Mouse (Mus musculus): ENCODE results near the gene Rfc5.
"Not testable (repeated sequence)": the region's sequence is repeated elsewhere in the genome, so short reads cannot be mapped to it uniquely, and the experiment has no call there.

The Rfc5 gene

DNA sequence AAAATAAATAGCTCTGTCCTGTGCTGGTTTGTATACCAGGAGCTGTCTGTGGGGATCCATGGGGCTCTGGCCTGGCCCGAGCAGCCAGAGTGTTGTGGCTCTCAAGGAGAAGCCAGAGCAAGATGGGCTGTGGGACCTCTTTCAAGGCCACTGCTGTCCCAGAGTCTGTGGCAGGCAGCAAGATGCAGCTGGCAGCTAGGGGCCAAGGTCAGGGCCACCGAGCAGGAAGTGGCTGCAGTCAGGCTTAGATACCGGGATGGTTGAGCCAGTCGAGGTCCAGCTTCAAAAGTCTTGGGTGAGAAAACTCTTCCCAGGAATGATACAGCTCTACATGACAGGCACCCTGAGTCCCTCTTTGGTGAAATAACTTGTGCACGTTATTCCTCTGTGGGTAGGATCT is 41.8 kb downstream of the Rfc5 start:
- no peak for DNase-seq

- DNase-seq = no peak
Measured at GRCm38 (mm10) chr5:117346281-117346680, 42.6 kb downstream of the Rfc5 start.

GRCm38 (mm10) chr5:117345432-117345976 is 43.3 kb downstream of the Rfc5 start:
- no peak for DNase-seq

DNA sequence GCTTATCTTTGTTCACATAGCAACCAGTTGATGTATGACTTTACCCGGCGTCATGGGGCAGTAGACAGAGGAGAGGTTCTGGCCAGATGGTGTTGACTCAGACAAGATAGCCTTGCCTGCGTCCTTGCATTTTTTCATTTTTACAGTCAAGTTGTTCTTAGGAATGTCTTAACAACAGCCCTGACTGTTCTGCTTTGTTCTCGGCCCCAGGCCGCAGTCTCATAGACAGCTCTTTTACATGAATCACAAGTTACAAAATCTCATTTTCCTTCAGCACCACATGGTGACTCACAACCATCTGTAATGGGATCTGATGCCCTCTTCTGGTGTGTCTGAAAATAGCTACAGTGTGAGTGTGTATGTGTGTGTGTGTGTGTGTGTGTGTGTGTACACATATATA is 44.4 kb downstream of the Rfc5 start:
- DNase-seq = not testable (repeated sequence)

DNA sequence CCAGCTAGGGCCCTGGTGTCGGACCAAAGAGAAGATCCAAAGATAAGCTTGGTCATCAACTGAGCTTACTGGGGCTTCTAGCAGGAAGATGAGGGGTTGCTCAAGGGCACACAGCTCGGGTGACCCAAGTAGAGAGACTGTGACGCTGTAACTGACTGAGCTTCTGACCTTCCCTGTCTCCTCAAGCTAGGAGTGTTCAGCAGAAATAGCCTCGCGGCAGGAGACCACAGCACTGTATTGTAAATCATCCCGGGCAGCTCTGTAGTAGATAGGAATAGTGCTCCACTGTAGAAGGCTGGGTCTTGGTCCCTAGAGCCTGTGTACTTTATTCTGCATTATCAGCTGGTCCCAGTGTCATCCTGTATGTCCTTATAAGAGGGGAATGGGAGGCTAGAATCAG is 47.0 kb downstream of the Rfc5 start:
- no peak for DNase-seq

DNA sequence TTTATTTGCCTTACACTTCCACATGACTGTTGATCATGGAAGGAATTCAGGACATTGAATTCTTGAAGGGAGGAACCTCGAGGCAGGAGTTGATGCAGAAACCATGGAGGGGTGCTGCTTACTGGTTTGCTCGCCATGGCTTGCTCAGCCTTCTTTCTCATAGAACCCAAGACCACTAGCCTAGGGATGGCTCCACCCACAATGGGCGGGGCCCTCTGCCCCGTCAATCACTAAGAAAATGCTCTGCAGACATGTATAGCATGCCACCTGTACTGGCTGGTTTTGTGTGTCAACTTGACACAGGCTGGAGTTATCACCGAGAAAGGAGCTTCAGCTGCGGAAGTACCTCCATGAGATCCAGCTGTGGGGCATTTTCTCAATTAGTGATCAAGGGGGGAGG is 48.8 kb downstream of the Rfc5 start:
- no peak for DNase-seq

GRCm38 (mm10) chr5:117338503-117338902 is 50.3 kb downstream of the Rfc5 start:
- DNase-seq = no peak

DNA sequence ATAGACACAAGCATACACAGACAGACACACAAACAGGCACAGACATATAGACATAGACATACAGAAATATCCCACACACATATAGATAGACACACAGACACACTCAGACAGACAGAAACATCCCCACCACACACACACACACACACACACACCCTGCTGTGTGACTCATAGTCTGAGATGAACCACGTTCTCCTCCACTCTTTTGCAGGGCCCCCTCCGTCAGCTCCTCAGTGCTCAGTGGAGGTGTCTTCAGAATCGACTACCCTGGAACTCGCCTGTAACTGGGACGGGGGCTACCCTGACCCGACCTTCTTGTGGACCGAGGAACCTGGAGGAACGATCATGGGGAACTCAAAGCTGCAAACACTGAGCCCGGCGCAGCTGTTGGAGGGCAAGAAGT is 50.8 kb downstream of the Rfc5 start:
- no peak for DNase-seq

DNA sequence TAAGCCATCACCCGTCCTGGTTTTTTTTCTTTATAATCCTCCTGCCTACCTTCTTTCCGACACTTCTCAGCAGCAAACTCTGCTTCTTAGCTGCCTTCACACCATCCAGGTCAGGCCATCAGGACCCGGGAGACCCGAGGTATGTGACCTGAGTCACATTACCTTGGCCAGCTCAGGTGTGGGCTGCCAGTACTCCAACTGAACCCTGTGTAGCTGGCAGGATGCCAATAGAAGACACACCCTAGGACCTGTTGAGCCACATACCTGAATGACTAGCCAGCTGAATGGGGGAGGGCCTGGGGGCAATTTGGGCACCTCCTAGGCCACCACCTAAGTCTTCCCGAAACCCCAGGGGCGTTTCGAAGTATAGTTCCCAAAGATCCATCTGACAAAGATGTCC is 58.4 kb downstream of the Rfc5 start:
- DNase-seq = peak; percentile 25
